Mouse (Mus musculus) embryo, embryonic 11.5 days (tissue): ENCODE measurements around the gene Rbm8a.

Experiments used
- DNase-seq: peaks from one replicate; pipeline ENCODE4 v3.0.0-alpha.2; 2012; ENCODE audit warnings: low read depth, low spot score

Rbm8a gene

DNA sequence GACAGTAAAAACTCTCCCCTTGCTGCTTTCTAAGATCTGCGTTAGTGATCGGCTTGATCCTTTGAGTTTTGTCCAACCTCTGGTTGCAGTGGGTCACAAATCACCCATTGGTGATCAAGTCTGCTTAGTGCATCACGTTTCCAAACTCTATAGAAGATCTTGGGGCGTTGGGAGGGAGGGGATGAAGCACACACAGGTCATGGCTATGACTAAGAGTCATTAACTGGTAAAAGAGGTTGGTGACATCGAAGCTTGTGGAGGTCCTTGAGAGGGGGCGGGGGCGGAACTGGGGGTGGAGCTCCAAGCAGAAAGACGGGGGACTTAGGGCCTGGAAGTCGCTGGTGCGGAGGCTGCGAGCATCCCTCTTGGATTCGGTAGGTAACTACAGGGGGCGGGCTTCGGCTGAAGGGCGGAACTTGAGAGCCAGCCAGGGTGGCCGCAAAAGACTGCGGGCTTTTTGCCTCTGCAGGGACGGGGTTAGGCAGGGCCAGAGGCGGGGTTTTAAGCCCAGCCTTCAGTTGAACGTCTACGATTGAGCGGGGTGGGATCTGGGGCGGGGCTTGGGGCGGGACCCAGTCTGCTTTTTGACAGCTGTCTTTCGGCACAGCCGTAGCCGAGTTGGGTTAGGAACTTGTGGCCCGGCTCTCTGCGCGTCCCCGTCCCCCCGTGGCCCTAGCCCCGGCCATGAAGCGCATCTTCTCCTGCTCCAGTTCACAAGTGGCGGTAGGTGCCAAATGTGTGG is 40.2 kb downstream of the Rbm8a start, which contains the start of gene Ankrd35:
Gene Ankrd35, plus strand, starts transcription at position 405 of the 742 bp plus-strand sequence.
- DNase-seq: peak; percentile 61

GRCm38 (mm10) chr3:96671519-96671918 is 41.8 kb downstream of the Rbm8a start:
- no peak for DNase-seq

DNA sequence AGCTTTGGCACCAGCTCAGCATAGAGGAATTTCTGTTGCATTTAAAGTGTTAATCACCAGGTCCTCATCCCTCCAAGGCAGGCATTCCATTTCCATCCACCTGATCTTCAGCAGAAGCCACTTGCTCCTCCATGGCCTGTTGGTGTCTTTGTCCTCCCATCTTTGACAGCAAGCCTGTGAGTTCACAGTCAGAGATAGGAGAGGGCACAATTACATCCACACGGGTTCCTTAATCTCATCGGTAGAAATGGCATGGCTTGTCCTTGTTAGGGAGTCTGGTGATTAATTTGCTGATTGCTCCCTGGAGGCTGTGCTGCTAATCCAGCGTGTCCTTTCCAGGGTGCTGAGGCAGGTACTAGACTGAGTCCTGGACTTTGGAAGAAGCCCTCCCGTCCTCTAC is 43.8 kb downstream of the Rbm8a start:
- no peak for DNase-seq

DNA sequence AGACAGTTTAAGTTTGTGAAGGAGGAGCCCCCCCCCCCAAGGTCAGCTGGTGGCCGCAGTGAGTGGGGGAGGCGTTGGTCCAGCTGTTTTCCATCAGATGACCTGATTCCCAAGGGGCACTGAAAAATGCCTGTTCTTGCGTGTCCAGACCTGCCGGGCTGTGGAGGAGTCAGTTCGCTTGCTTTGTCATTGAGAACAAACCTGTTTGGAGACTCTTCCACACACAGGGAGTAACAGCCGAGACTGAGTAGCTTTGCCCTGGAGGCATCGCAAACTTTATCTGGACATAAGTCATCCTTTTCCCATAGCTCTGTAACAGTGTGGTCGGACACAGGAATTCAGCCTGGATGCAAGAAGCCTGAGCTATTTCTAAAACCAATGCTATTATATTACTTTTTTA is 44.7 kb downstream of the Rbm8a start:
- peak; percentile 35 for DNase-seq

DNA sequence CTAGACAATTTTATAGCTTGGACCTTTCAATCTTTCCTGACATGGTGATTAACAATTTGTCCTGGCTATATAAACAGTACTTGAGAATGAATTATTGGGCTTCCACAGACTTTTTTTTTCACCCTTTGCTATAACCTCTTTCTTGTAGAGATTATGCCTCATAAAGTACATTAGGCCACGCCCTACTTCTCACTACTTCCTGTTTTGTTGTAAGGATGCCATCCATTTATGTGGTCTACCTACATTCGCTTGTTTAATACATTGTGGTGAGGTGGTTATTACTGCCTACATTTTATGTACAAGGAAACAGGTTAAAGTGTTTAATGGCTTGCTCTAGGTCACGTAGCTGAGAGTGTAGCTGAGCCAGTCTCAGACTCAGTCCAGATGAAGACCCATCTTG is 45.4 kb downstream of the Rbm8a start:
- DNase-seq: no peak

GRCm38 (mm10) chr3:96675690-96676089 is 46.0 kb downstream of the Rbm8a start:
- no peak for DNase-seq

DNA sequence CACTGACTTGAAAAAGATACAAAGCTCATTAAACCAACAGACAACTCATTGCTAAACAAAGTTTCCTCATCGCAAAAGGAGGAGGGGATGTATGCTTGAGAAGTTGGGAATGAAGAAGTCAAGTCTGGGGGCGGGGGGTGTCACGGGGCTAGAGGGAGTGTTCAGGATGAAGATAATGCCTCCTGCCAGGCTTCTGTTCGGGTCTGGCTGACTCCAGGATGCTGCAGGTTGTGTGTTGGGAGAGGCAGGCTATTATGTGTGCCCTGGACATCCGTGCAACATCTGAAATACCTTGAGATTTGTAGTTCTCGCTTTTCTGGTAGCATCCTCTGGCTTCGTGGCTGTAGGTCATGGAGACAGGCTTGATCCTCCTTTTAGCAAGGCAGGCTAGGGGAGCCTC is 48.7 kb downstream of the Rbm8a start:
- no peak for DNase-seq

- no peak for DNase-seq
Measured at GRCm38 (mm10) chr3:96679159-96679674, 49.5 kb downstream of the Rbm8a start.

- no peak for DNase-seq
Measured at GRCm38 (mm10) chr3:96680269-96680956, 50.7 kb downstream of the Rbm8a start.
